Mouse (Mus musculus) embryo, embryonic 10.5 days (tissue): Measurements from ENCODE around the gene Alox5.

Experiments
- DNase-seq: peaks from one replicate; pipeline ENCODE4 v3.0.0-alpha.2; 2015; ENCODE audit warnings: low spot score

Gene Alox5

GRCm38 (mm10) chr6:116417518-116418315 lies 43.3 kb downstream of the Alox5 start:
- peak; percentile 21 for DNase-seq

- DNase-seq: no peak
These were observed 44.9 kb downstream of the Alox5 start for GRCm38 (mm10) chr6:116416000-116416552.

DNA sequence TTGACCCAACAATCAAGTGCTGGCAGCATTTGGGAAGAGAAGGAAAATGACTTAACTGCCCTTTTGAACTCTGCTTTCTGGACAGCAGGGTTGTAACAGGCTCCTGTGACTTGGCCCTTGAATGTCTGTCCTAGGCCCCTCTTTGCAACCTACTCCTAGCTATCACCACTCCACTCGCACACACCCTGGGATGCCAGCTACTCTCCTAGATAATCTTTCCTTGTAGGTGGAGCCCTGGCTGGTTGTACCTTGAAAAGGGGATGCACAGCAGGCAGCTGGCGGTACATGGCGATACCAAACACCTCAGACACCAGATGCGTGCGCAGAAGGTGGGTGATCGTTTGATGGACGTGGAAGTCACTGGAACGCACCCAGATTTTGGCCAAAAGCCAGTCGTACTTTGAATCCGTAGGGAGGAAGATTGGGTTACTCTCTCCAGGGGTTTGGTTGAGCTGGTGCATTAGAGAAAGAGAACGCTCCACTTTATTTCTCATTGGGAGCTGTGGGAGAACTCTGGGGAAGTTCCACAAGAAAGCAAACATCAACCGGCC lies 45.8 kb downstream of the Alox5 start:
- no peak for DNase-seq

DNA sequence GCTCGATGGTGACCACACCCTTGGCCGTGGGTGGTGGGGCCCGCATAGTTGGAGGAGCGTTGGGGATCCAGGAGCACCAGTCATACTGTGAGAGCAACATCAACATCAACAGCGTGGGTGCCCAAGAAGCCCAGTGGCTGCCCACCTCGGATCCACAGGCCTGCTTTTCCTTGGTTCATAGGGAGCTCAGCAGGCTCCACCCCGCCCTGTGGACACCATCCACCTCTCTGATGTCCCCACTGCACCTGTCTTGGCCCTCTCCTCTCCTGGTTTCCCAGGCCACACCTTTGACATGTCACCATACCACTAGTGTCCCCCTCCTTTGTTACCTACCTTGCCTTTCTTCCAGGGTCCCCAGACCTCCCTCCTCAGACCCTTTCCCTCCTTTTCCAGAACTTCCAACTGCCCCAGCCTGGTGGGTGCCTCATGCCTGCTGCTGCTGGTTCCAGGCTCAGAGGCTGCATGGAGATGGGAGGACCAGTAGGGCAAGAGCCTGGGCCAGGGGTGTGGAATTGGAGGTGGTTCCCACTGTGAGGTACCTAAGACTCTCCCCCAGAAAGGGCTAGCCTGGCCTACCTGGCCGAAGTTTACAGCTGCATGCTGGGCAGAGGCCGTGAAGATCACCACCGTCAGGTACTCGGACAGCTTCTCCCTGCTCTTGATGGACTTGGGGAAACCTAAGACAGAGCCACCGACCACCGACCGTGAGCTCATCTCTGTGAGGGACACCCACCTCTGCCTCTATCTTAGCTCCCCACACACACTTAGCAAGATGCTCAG lies 48.2 kb downstream of the Alox5 start:
- DNase-seq: no peak

DNA sequence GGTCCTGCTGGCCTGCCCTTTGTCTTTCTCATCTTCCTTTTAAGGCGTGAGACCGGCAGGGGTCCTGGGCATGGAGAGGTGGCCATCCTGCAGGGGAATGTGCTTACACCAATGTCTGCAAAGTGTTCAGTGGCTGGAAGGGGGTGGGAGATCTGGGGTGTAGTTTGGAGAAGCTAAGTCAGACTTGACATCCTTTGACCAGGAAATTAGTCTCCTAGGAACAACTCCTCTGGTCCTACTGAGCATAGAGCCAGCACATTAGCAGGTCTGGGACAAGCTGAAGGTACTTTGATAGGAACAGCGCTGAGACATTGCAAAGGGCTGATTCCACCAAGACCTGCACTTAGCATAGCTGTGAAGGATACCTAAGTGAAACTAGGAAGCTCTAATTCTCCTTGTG lies 49.3 kb downstream of the Alox5 start:
- no peak for DNase-seq

- no peak for DNase-seq
These were observed 50.5 kb downstream of the Alox5 start for GRCm38 (mm10) chr6:116410436-116410835.

DNA sequence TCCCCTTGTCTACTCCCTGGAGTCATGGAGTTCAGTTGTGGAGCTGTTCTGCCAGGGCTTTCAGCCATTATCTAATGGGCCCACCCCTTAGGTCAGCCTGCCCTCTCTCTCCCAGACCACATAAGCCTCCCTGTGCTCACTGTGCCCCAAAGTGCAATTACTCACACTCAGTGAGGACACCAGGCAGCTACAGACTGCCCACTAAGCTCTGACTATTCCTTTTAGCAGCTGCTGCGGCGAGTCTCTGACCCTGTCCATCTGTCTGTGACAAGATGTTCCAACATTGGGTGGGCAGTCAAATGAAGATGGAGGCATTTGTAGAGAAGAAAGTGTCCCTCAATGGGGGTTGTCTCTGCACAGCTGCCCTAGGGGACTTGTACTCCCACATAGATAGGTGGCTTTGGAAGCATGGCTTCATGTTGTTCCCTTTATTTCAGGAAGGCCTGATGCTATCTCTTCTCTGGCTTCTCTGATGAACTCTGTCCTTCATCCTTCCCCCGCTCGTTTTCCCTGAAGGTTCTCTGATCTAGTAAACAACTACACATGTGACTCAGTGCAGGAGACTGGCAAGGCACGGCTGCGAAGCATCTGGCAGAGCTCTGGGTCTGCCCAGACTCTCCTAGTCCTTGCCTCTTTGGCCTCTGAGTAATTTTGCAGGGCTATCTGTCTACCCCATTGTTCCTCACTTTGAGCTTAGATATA lies 52.9 kb downstream of the Alox5 start:
- DNase-seq: no peak

DNA sequence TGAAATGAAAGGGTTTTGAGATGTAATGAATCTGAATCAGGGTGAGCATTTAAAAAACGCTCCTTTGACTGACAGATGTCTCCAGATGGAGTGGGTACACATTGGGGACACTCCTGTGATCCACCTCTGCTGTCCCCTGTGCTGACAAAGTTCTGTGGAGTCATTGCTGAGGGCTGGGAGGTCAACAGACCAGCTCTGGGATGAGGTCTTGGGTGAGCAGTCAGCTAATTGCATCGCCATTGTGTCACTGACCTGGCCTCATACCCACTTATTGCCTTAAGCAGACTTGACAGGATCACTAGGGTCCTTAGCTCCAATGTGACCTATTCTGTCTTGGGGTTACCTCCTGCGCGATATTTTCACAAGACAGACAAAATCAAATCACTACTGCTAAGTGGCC lies 53.8 kb downstream of the Alox5 start:
- no peak for DNase-seq

GRCm38 (mm10) chr6:116406680-116407079 lies 54.3 kb downstream of the Alox5 start:
- DNase-seq: no peak

- no peak for DNase-seq
These were observed 54.8 kb downstream of the Alox5 start for GRCm38 (mm10) chr6:116406152-116406551.

DNA sequence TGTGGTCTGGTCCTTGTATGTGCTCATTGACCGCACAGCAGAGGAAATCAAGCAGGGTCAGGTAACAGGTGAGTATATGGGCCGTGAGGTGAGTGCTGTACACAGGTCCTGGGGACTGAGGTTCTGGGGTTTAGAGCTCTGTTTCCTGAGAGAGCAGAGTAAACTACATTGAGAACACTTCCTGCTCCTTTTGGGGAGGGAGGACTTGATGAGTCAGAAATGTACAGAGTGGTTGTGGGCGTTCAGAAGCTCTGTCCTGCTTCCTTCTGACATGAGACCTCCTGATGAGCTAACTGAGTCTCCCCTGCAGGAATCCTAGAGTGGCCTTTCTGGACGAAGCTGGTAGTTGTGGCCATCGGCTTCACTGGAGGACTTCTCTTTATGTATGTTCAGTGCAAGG lies 55.3 kb downstream of the Alox5 start:
- DNase-seq: no peak

- DNase-seq: peak; percentile 47
These were observed 55.7 kb downstream of the Alox5 start for GRCm38 (mm10) chr6:116405243-116405642.

- no peak for DNase-seq
These were observed 58.6 kb downstream of the Alox5 start for GRCm38 (mm10) chr6:116402426-116402825.

GRCm38 (mm10) chr6:116401746-116402423 lies 59.1 kb downstream of the Alox5 start:
- no peak for DNase-seq

- DNase-seq: no peak
These were observed 62.8 kb downstream of the Alox5 start for GRCm38 (mm10) chr6:116398136-116398535.

- DNase-seq: peak; percentile 62
These were observed 63.4 kb downstream of the Alox5 start for GRCm38 (mm10) chr6:116397621-116398020.

DNA sequence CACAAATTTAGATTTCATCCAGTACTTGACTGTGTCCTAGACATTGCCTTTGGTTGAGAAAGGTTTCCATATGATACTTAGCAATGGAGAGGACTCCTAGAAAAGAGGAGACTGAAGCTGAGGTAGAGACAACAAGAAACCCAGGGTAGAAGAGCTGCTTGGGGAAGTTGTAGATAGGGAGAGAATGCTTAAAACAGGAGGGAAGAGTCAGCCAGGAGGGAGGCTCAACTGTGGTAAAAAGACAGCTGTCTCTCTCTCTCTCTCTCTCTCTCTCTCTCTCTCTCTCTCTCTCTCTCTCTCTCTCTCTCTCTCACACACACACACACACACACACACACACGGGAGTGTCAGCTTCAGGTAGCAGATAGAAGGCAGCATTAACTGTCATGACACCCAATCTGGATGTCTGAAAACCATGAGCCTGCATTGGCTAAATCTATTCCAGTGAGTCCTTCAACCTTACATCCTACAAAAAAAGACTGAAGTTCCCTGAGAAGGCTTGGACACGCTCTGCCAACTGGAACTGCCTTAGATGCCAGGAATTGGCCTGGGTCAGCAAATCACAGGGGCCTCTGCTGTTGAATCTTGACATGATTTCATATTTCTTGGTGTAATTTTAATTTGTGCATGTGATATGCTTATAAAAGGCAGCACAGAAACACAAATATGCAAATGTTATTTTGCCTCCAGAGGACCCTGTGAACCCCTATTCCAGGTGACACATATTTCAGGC lies 65.9 kb downstream of the Alox5 start:
- DNase-seq: no peak

DNA sequence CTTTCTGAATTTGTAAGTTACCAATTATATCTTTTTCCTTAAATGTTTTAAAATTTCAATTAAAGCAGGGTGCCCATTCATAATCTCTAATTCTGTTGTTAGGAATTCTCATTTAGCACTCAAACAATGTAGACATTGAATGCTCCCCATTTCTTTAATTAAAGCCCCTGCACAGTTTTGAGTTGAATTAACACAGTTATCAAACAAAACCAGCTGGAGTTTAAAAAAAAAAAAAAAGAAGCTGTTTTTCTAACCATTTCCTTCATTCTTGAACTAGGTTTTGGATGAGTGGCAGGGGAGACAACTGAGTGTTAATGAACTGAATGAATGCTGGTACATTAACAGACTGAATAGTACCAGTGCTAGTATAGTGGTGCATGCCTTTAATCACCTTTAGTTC lies 71.5 kb downstream of the Alox5 start:
- DNase-seq: no peak

- no peak for DNase-seq
These were observed 72.9 kb downstream of the Alox5 start for GRCm38 (mm10) chr6:116388068-116388467.

- DNase-seq: no peak
These were observed 74.5 kb downstream of the Alox5 start for GRCm38 (mm10) chr6:116386506-116386905.

- peak; percentile 13 for DNase-seq
These were observed 74.9 kb downstream of the Alox5 start for GRCm38 (mm10) chr6:116386045-116386415.
